Mouse (Mus musculus): Measurements from ENCODE around the gene Begain. TPM values are rescaled to one million over a fixed set of nuclear protein-coding genes. Genes with fewer than 3 reads are reported as not detected.

The Begain gene
- polyA plus RNA-seq (2012; rRNA removed), result 96.2 and 110 TPM in 2 replicates

DNA sequence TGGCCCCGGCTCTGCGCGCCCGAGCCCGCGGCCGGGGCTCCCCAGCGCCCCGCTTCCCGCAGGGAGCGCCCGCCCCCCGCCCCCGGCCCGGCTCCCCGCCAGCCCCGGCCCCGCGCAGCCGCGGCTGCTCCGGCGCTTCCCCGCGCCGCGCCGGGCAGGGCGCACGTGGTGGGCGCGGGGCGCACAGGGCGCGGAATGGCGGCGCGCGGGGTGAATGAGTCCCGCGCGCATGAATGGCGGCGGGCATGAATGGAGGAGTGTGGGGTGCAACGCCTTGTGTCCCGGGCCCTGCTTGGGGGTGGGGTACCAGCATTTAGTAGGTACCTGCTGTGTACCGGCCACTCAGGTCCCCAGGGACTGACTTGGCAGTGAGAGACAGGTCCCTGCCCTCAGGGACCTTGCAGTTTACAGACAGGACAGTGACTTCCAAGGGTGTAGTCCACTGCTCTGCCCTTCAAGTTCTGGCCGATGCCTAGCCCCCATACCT lies at the start of gene Begain:
Begain (minus strand) TSS at position 51 of the 487 bp plus-strand sequence.

Other genes with a start within 250 kb of the Begain start
- gene Slc25a29, start 232.3 kb downstream of the Begain start, polyA plus RNA-seq (2012; rRNA removed), result 17.4 and 18.1 TPM in 2 replicates
- 11.3 and 13.3 TPM in 2 replicates for gene Slc25a47, start 232.2 kb downstream of the Begain start, polyA plus RNA-seq (2012; rRNA removed)
- 9.7 and 10.3 TPM in 2 replicates for gene Wdr25, start 174.6 kb downstream of the Begain start, polyA plus RNA-seq (2012; rRNA removed)
- gene Wars, start 174.0 kb downstream of the Begain start, polyA plus RNA-seq (2012; rRNA removed), result 101 and 109 TPM in 2 replicates